Mouse (Mus musculus): ENCODE data around the gene Ift88.

The Ift88 gene

GRCm38 (mm10) chr14:57532577-57532976 lies 108.7 kb downstream of the Ift88 start:
- DNase-seq (ENCODE audit: low spot score in 2 of 2), result no peak

DNA sequence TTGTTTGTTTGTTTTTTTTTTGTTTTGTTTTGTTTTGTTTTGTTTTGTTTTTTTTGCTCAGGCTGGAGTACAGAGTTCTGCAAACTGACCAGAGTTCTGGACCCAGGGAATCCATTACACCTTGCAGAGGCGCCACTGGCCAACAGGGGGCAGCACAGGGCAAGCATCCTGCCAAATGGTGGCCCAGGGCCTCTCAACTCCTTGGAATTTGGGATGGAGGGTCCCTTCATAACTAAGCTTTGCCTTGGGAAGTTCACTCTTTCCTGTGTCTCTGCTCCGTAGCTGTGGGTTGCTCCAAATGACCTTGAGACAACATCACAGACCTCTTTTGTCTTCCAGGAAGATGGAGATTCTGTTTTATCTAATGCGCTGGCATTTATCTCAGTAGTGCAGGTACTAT lies 109.4 kb downstream of the Ift88 start:
- no peak for DNase-seq (ENCODE audit: low spot score in 2 of 2)

DNA sequence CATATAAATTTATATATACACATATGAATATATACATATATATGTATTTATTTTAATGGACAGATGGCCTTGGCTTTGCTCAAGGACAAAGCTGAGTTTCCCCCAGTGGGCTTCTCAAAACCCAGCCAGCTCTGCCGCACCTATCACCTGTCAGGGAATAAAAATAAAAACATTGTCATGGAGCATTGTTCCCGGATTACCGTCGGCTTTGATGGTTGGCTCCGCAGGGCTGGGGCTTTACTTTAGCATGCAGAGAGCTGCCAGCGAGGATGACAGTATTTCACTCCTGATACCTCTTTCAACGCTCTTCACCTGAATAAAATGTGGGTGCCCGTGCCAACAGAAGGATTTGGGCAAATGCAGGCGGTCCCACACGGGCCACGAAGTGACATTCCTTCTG lies 110.0 kb downstream of the Ift88 start:
- DNase-seq (ENCODE audit: low spot score in 2 of 2), result no peak

GRCm38 (mm10) chr14:57534346-57534745 lies 110.5 kb downstream of the Ift88 start:
- DNase-seq (ENCODE audit: low spot score in 2 of 2), result no peak

GRCm38 (mm10) chr14:57534961-57535360 lies 111.1 kb downstream of the Ift88 start:
- no peak for DNase-seq (ENCODE audit: low spot score in 2 of 2)

DNA sequence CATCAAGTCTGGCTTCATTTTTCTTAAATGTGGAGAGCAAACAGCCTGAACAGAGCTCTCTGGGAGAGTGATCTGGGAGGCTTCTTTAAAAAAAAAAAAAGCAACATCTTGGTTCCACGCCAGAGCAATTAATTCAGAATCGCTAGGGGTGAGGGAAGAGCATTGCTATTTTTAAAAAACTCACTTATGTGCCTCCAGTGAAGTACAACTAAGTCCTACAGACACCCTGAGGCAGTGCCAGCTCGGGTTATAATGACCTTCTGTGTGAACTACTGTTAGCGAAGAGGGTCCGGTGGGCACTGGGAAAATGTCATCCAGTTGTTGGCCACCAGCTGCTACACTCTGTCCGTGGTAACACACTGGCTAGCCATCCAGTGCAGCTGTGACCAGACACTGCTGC lies 111.8 kb downstream of the Ift88 start:
- DNase-seq (ENCODE audit: low spot score in 2 of 2), result no peak

DNA sequence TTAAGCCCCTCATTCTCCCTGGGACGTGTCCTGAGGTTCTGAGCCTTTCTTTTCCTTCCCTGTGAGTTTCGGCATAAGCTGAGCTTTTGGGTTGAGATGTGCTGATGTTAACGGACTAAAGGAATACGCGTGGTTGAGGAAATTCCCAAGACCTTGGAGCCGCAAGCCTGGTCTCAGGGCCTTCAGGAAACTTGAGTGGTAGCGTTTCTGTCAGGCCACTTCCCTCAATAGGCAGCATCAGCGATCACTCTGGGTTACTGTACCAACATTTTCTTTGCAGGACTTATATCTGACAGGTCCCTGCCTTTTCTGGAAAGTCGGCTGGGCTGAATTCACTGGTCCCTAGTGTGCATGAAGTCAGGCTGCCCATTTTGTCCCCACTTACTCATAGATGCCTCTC lies 113.0 kb downstream of the Ift88 start:
- DNase-seq (ENCODE audit: low spot score in 2 of 2), result no peak

GRCm38 (mm10) chr14:57537261-57538015 lies 113.6 kb downstream of the Ift88 start:
- DNase-seq (ENCODE audit: low spot score in 2 of 2), result no peak

DNA sequence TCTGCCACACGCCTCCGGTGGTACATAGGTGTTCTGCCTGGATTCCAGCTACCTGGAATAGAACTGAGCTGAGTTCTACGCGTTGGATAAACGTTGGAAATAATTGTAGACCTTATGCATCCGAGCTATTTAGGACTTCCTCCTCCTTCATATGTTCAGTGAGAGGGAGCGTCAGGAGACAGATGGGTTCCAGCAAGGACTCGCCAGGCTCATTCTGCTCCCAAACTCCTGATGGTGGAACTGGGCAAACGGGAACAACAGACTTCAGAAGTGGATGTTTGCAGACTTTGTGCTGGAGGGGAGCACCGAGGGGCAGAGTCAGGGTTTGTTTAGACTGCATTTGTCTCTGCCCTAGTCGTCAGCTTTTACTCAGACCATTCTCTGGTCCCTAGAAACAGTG lies 116.8 kb downstream of the Ift88 start:
- no peak for DNase-seq (ENCODE audit: low spot score in 2 of 2)

DNA sequence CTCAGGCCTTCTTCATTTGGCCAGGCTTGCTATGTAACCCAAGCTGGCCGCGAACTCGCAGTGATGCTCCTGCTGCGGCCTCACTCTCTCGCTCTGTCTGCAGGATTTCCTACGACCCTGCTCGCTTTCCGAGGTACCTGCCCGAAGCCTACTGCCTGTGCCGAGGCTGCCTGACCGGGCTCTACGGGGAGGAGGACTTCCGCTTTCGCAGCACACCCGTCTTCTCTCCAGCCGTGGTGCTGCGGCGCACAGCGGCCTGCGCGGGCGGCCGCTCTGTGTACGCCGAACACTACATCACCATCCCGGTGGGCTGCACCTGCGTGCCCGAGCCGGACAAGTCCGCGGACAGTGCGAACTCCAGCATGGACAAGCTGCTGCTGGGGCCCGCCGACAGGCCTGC lies 118.4 kb downstream of the Ift88 start:
- DNase-seq (ENCODE audit: low spot score in 2 of 2), result no peak

DNA sequence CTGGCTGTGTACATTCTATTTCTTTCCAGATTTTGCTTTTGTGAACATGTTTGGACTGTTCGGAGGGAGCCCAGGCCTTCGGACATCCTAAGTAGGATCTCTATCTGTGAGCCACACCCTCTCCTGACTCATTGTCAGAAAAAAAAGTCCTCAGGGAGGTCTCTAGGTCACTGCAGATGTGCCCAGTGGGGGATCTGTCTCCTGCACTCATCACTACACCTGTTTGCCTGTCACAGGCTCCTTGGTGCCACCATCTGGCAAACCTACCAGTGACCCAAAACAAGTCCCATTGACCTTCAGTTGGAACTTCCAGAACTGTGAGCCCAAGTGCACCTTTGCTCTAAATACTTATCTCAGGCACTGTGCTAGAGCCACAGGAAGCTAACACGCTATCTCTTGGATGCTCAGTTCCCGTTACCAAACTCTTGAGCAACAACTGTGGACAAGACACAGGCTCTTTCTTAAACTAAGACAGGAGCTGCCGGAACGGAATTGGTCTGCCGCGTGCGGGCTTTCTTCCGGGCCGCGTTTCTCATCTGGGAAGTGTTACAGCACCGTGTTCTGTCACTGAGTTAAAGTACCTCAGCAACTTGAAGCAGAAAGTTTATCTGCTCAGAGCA lies 119.7 kb downstream of the Ift88 start:
- DNase-seq (ENCODE audit: low spot score in 2 of 2), result no peak

DNA sequence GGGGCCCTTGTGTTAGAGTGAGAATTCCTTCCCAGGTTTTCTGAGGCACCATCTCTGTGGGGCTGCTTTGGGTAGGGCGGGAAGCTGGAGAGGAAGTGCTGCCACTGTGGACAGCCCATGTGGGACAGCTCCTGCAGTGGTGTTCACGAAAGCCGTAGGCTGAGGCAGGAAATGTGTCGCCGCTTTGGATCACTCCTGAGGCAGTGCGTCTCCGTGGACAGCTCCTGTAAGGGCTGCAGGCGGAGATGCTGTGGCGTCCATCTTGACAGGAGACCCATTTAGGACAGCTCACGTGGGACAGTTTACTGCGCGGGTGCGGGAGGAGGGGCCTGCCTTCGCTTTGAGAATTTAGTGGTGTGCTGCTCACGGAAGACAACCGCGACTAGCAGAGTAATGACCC lies 121.7 kb downstream of the Ift88 start:
- no peak for DNase-seq (ENCODE audit: low spot score in 2 of 2)

DNA sequence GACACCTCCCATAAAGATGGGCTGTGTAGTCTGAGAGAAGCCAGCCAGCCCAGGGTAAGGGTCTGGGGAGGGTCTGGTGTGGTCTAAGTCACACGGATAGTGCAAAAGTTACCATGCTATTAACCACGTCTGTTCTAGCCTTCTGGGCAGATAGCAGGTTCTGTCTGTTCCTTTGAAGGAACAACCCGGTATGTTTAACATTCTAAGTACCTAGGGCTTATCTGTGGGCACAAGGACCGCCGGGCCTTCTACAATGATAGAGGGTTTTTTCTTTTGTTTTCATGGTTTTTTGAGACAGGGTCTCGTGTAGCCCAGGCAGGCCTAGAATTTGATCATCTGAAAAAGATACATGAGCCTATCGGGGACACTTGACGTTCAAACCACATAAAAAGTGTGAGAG lies 122.3 kb downstream of the Ift88 start:
- DNase-seq (ENCODE audit: low spot score in 2 of 2), result no peak

GRCm38 (mm10) chr14:57546557-57547021 lies 122.7 kb downstream of the Ift88 start:
- no peak for DNase-seq (ENCODE audit: low spot score in 2 of 2)

DNA sequence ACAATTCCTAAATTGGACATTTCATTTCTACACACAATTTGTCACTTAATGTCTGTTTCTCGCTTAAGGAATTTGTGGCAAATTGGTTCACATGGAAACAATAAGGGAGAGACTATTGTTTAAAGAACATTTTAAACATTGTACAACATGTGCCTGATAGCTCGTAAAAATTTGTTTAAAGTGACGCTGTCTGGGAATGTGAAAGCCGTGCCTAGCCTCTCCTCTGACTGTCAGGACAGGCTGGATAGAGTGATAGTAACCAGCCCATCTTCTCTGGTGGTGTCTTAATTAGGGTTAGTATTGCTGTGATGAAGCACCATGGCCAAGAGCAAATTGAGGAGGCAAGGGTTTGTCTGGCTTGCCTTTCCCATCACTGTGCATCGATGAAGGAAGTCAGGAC lies 123.2 kb downstream of the Ift88 start:
- DNase-seq (ENCODE audit: low spot score in 2 of 2), result no peak

DNA sequence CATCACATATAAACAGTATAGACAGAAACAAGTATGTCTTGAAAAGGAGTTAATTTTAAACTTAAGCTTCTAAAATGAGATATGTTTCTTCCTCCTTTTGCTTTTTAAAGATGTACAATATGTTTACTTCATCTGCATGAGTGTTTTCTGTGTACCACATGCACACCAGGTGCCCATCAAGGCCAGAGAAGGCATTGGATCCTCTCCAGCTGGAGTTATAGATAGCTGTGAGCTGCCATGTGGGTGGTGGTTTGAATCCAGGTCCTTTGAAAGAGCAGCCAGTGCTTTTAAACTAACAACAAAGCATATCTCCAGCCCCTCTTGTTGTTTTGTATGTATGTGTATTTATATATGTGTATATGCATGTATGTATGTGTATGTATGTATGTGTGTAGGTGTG lies 129.1 kb downstream of the Ift88 start:
- DNase-seq (ENCODE audit: low spot score in 2 of 2), result no peak

- DNase-seq (ENCODE audit: low spot score in 2 of 2), result no peak
Observed at GRCm38 (mm10) chr14:57554434-57554833, 130.6 kb downstream of the Ift88 start.

DNA sequence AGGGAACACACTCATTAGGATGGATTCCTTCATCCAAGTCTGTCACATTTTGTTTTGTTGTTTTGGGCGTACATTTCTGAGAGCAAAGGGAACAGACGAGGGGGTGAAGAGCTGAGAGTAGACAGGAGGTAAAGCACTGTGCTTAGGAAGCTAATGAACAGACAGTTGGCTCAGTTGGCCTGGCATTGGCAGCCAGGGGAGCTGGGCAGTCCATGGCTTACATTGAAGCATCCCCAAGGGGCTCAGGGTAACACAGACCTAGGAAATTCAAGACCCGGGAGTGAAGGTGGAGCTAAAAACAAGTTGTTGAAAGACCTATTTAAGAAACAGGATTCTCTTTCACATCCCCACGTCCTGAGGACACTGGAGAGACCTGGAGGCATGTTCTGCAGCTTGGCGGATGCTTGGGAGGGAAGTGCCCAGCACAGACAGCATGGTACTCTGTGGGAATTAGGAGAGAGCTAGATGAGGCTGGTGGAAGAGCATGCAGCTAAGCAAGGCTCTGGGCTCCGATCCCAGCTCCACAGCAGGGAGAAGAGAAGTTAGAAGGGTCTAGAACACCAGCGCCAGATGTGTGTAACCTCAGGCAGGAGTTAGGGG lies 131.7 kb downstream of the Ift88 start:
- no peak for DNase-seq (ENCODE audit: low spot score in 2 of 2)

DNA sequence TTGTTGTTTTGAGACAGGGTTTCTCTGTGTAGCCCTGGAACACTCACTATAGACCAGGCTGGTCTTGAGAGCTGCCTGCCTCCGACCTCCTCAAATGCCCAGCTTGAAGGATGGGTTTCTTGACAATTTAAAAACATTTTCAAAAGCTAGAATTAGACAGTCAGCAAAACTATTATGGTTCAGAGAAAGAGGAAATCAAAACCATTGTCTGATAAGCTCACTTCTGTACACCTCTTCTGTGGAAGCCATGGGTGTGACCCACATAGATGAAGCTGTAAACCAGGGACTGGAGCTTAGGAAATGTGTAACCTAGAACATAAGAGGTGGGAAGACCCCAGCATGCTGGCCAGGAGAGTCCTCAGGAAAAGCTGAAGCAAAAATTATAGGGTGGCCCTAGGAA lies 133.1 kb downstream of the Ift88 start:
- no peak for DNase-seq (ENCODE audit: low spot score in 2 of 2)

DNA sequence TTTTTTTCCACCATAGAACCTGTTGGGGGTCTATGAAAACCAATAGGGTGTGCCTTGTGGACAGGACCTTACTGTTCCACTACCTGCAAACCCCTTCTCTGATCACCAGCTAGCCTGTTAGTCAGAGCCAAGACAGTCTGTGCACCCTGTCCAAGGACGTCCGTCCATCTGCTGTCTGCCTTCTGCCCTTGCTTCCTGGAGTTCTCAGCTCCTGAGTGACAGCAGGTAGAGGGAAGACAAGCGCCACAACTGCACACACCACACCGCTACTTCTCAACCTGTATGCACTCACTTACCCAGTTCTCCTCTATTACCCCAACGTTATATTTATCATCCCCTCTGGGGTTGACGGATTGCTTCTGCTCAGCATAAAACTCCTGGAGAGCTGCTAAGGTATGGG lies 141.8 kb downstream of the Ift88 start:
- DNase-seq (ENCODE audit: low spot score in 2 of 2), result no peak
